Mouse (Mus musculus): ENCODE measurements around the gene Tnfrsf12a. TPM values are rescaled to one million over a fixed set of nuclear protein-coding genes. Genes with fewer than 3 reads are reported as not detected.

Gene Tnfrsf12a
- polyA plus RNA-seq, 1 experiment from 2014 or later = 31.2 TPM

GRCm38 (mm10) chr17:23658450-23658849 lies 18.8 kb downstream of the Tnfrsf12a start:
- 92% methylated on average over 3 of the region's 3 CpGs for WGBS
- Histone ChIP-seq H3K4me2 (replicated peaks; ENCODE audit: low read depth, low read length) (no peak overlapping the region), H3K4me3 (ENCODE audit: low read length) (no peak overlapping the region), H3K9ac (replicated peaks; ENCODE audit: low read length) (no peak overlapping the region), H3K36me3 (ENCODE audit: insufficient read depth, low read length) (no peaks in the 10 kb centered on the region), H3K9me3 (ENCODE audit: low read length) (no peaks in the 10 kb centered on the region), H3K4me1 (ENCODE audit: insufficient read depth, low read length) (peaks cover 5% of the 10 kb centered on the region; the same call in 1 of the 2 replicates), H3K27ac (ENCODE audit: low read length) (no peak overlapping the region), H3K27me3 (ENCODE audit: insufficient read depth, low read length) (peaks cover 35% of the 10 kb centered on the region)
- no peak for ATAC-seq (ENCODE audit: low FRiP score, low TSS enrichment)

DNA sequence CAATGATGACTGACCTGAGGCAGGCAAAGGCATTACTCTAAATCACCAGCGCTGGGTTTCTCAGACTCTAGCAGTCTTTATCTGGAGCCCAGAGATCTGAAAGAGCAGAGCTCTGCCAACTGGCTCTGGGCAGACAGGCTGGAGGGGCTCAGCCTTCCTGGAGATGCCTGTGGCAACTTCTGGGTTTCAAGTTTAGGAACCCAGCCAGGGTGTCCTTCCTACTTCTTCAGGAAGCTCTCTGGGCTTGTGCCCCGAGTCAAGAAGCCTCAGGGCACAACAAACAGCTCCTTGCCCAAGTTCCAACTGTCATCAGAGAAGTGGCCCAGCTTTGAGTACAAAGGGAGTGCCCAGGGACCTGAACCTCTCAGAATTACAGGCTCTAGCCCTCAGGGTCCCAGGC lies 22.9 kb downstream of the Tnfrsf12a start:
- no peak for ATAC-seq (ENCODE audit: low FRiP score, low TSS enrichment)
- H3K27ac ChIP-seq (ENCODE audit: low read length) = no peak overlapping the region
- no peak overlapping the region for H3K9ac ChIP-seq (replicated peaks; ENCODE audit: low read length)
- no peaks in the 10 kb centered on the region for H3K9me3 ChIP-seq (ENCODE audit: low read length)
- 58% methylated on average over 2 of the region's 2 CpGs for WGBS
- no peaks in the 10 kb centered on the region for H3K27me3 ChIP-seq (ENCODE audit: insufficient read depth, low read length)
- H3K4me2 ChIP-seq (replicated peaks; ENCODE audit: low read depth, low read length) = no peak overlapping the region
- H3K4me3 ChIP-seq (ENCODE audit: low read length) = no peak overlapping the region
- H3K36me3 ChIP-seq (ENCODE audit: insufficient read depth, low read length) = no peaks in the 10 kb centered on the region
- no peaks in the 10 kb centered on the region for H3K4me1 ChIP-seq (ENCODE audit: insufficient read depth, low read length)

GRCm38 (mm10) chr17:23654001-23654400 lies 23.3 kb downstream of the Tnfrsf12a start:
- no peaks in the 10 kb centered on the region for H3K9me3 ChIP-seq (ENCODE audit: low read length)
- H3K4me1 ChIP-seq (ENCODE audit: insufficient read depth, low read length) = no peaks in the 10 kb centered on the region
- ATAC-seq (ENCODE audit: low FRiP score, low TSS enrichment) = no peak
- H3K36me3 ChIP-seq (ENCODE audit: insufficient read depth, low read length) = no peaks in the 10 kb centered on the region
- H3K9ac ChIP-seq (replicated peaks; ENCODE audit: low read length) = no peak overlapping the region
- no peaks in the 10 kb centered on the region for H3K27me3 ChIP-seq (ENCODE audit: insufficient read depth, low read length)
- 57% methylated on average over 6 of the region's 6 CpGs for WGBS
- no peak overlapping the region for H3K27ac ChIP-seq (ENCODE audit: low read length)
- no peak overlapping the region for H3K4me3 ChIP-seq (ENCODE audit: low read length)
- no peak overlapping the region for H3K4me2 ChIP-seq (replicated peaks; ENCODE audit: low read depth, low read length)

DNA sequence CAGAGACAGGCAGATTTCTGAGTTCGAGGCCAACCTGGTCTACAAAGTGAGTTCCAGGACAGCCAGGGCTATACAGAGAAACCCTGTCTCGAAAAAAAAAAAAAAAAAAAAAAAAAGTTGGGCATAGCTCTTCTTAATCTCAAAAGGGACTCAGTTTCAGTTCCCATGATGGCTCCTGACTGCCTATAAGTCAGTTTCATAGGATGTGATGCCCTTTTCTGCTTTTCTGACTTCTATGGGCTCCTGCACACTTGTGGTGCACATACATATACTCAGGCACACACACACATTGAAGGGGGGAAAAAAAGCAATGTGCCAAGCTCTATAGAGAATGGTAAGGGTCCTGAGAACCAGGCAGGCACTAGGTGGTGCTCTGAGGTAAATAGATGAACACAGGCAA lies 23.9 kb downstream of the Tnfrsf12a start:
- 88% methylated on average over 1 of the region's 2 CpGs for WGBS
- Histone ChIP-seq H3K4me2 (replicated peaks; ENCODE audit: low read depth, low read length) (no peak overlapping the region), H3K4me3 (ENCODE audit: low read length) (no peak overlapping the region), H3K27me3 (ENCODE audit: insufficient read depth, low read length) (no peaks in the 10 kb centered on the region), H3K36me3 (ENCODE audit: insufficient read depth, low read length) (no peaks in the 10 kb centered on the region), H3K4me1 (ENCODE audit: insufficient read depth, low read length) (no peaks in the 10 kb centered on the region), H3K27ac (ENCODE audit: low read length) (no peak overlapping the region), H3K9ac (replicated peaks; ENCODE audit: low read length) (no peak overlapping the region), H3K9me3 (ENCODE audit: low read length) (no peaks in the 10 kb centered on the region)
- ATAC-seq (ENCODE audit: low FRiP score, low TSS enrichment) = no peak

- no peak overlapping the region for H3K4me3 ChIP-seq (ENCODE audit: low read length)
- H3K4me1 ChIP-seq (ENCODE audit: insufficient read depth, low read length) = no peaks in the 10 kb centered on the region
- ATAC-seq (ENCODE audit: low FRiP score, low TSS enrichment) = no peak
- no peaks in the 10 kb centered on the region for H3K27me3 ChIP-seq (ENCODE audit: insufficient read depth, low read length)
- no peak overlapping the region for H3K27ac ChIP-seq (ENCODE audit: low read length)
- 76% methylated on average over 6 of the region's 6 CpGs for WGBS
- no peak overlapping the region for H3K4me2 ChIP-seq (replicated peaks; ENCODE audit: low read depth, low read length)
- no peak overlapping the region for H3K9ac ChIP-seq (replicated peaks; ENCODE audit: low read length)
- H3K9me3 ChIP-seq (ENCODE audit: low read length) = no peaks in the 10 kb centered on the region
- H3K36me3 ChIP-seq (ENCODE audit: insufficient read depth, low read length) = no peaks in the 10 kb centered on the region
Measured at GRCm38 (mm10) chr17:23651363-23651762, 25.9 kb downstream of the Tnfrsf12a start.

GRCm38 (mm10) chr17:23645894-23646293 lies 31.4 kb downstream of the Tnfrsf12a start:
- H3K4me1 ChIP-seq (ENCODE audit: insufficient read depth, low read length) = peaks cover 9% of the 10 kb centered on the region
- WGBS = 40% methylated on average over 10 of the region's 10 CpGs
- H3K9me3 ChIP-seq (ENCODE audit: low read length) = no peaks in the 10 kb centered on the region
- no peaks in the 10 kb centered on the region for H3K36me3 ChIP-seq (ENCODE audit: insufficient read depth, low read length)
- H3K4me3 ChIP-seq (ENCODE audit: low read length) = no peak overlapping the region
- peaks cover 11% of the 10 kb centered on the region; the same call in 1 of the 2 replicates for H3K27me3 ChIP-seq (ENCODE audit: insufficient read depth, low read length)
- no peak for ATAC-seq (ENCODE audit: low FRiP score, low TSS enrichment)
- no peak overlapping the region for H3K4me2 ChIP-seq (replicated peaks; ENCODE audit: low read depth, low read length)
- H3K9ac ChIP-seq (replicated peaks; ENCODE audit: low read length) = no peak overlapping the region
- no peak overlapping the region for H3K27ac ChIP-seq (ENCODE audit: low read length)

DNA sequence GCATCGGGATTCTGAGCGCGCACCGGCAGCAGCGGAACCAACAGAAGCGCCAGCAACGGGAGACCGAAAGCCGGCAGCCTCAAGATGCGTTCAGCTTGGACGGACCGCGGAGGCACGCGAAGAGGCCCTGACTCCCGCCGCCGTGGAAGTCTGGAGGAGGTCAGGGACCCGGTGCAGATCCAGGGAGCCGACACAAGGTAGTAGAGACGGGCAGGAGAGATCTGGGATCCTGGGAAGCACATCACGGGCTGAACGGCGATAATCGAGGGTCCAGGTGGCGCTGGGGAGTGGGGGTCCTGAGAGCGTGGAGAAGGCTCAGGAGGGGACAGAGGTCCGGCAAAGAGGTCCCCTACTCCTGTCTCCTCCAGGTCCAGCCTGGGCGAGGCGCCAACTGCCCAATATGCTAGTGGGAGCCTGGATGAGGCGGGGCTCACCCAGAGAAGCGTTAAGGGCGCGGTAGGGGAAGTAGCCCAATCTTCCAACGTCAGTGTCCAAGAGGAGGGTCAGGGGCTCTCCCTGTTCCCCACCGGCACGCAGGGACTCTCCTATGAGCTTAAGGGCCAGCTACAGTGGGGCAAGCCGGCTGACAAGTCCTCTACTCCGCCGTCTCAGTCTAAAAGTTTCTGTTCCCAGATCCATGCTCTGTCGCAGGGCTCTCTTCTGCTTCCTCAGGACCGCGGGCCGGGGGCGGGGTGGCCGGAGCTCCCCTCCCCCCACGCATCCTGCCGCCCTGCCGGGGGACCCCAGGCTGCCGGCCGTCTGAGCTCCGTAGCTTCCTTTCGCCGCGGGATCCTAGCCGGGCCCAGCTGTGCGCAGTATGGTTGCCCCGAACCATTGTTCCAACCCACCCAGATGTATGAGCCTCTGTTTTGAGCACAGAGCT lies 32.4 kb downstream of the Tnfrsf12a start, which contains the start of gene Mmp25:
Gene Mmp25, minus strand, starts transcription at position 665 of the 883 bp plus-strand sequence.
- Histone ChIP-seq H3K4me1 (ENCODE audit: insufficient read depth, low read length) (peaks cover 9% of the 10 kb centered on the region), H3K4me3 (ENCODE audit: low read length) (peak within 1 kb of the TSS; percentile 45), H3K27ac (ENCODE audit: low read length) (no peak within 1 kb of the TSS), H3K9ac (replicated peaks; ENCODE audit: low read length) (peak within 1 kb of the TSS; percentile 64), H3K4me2 (replicated peaks; ENCODE audit: low read depth, low read length) (peak within 1 kb of the TSS; percentile 63), H3K27me3 (ENCODE audit: insufficient read depth, low read length) (peaks cover 11% of the 10 kb centered on the region; the same call in 1 of the 2 replicates), H3K9me3 (ENCODE audit: low read length) (no peaks in the 10 kb centered on the region), H3K36me3 (ENCODE audit: insufficient read depth, low read length) (no peaks in the 10 kb centered on the region)
- peak; percentile 73 for ATAC-seq (ENCODE audit: low FRiP score, low TSS enrichment)
- under 1% methylated on average over 57 of the region's 58 CpGs for WGBS

GRCm38 (mm10) chr17:23631241-23631640 lies 46.0 kb downstream of the Tnfrsf12a start:
- no peak overlapping the region for H3K4me3 ChIP-seq (ENCODE audit: low read length)
- H3K36me3 ChIP-seq (ENCODE audit: insufficient read depth, low read length) = no peaks in the 10 kb centered on the region
- H3K4me2 ChIP-seq (replicated peaks; ENCODE audit: low read depth, low read length) = no peak overlapping the region
- H3K27me3 ChIP-seq (ENCODE audit: insufficient read depth, low read length) = no peaks in the 10 kb centered on the region
- peak; percentile 39; the same call in 1 of the 2 replicates for ATAC-seq (ENCODE audit: low FRiP score, low TSS enrichment)
- H3K27ac ChIP-seq (ENCODE audit: low read length) = no peak overlapping the region
- H3K9ac ChIP-seq (replicated peaks; ENCODE audit: low read length) = no peak overlapping the region
- 85% methylated on average over 8 of the region's 8 CpGs for WGBS
- no peaks in the 10 kb centered on the region for H3K9me3 ChIP-seq (ENCODE audit: low read length)
- peaks cover 3% of the 10 kb centered on the region; the same call in 1 of the 2 replicates for H3K4me1 ChIP-seq (ENCODE audit: insufficient read depth, low read length)

- no peak overlapping the region for H3K27ac ChIP-seq (ENCODE audit: low read length)
- peak; percentile 87 for ATAC-seq (ENCODE audit: low FRiP score, low TSS enrichment)
Measured at GRCm38 (mm10) chr17:23630195-23631020, 46.9 kb downstream of the Tnfrsf12a start.

More at GRCm38 (mm10) chr17:23630195-23631020, 46.9 kb downstream of the Tnfrsf12a start:
- Histone ChIP-seq H3K27me3 (ENCODE audit: insufficient read depth, low read length) (no peaks in the 10 kb centered on the region), H3K4me3 (ENCODE audit: low read length) (peak overlapping the region; percentile 25), H3K9me3 (ENCODE audit: low read length) (no peaks in the 10 kb centered on the region), H3K36me3 (ENCODE audit: insufficient read depth, low read length) (no peaks in the 10 kb centered on the region), H3K4me2 (replicated peaks; ENCODE audit: low read depth, low read length) (peak overlapping the region; percentile 57), H3K4me1 (ENCODE audit: insufficient read depth, low read length) (peaks cover 3% of the 10 kb centered on the region; the same call in 1 of the 2 replicates), H3K9ac (replicated peaks; ENCODE audit: low read length) (peak overlapping the region; percentile 36; the same call in 1 of the 2 replicates)
- 14% methylated on average over 22 of the region's 22 CpGs for WGBS
